Mouse (Mus musculus) left cerebral cortex, postnatal 4 days (tissue): ENCODE measurements around the gene Runx1. TPM values are rescaled to one million over a fixed set of nuclear protein-coding genes. Genes with fewer than 3 reads are reported as not detected.

ENCODE experiments used
- DNase-seq: peaks from one replicate; pipeline ENCODE4 v3.0.0-alpha.2; 2022
- intact Hi-C: fragments of 180-260 bp; cut with DNase I; formaldehyde crosslinking; loops from one replicate; pipeline ENCODE4 v1.15.1; 2025
- total RNA-seq, 2 experiments: library from RNA; stranded (reverse); gene quantifications; 2 replicates each; pipeline ENCODE4 v1.2.3; 2021

Runx1 gene
- 1 to 10 TPM; 1.2 to 1.8 TPM for total RNA-seq

GRCm38 (mm10) chr16:92825908-92826650 is at the start of gene Runx1:
Runx1 (minus strand) TSS chr16:92826149.
- intact Hi-C loops: loop anchor here (10.0 kb wide), 1 partner anchor 121 kb away; no protein-coding TSS in a partner anchor
- DNase-seq: no peak

- intact Hi-C loops: no loop called here
- no peak for DNase-seq
Measured at GRCm38 (mm10) chr16:92874015-92874414, 48.1 kb upstream of the Runx1 start.

- intact Hi-C loops: no loop called here
- no peak for DNase-seq
Measured at GRCm38 (mm10) chr16:92871728-92872127, 45.8 kb upstream of the Runx1 start.

GRCm38 (mm10) chr16:92868550-92868949 is 42.6 kb upstream of the Runx1 start:
- intact Hi-C loops: no loop called here
- DNase-seq: no peak

- DNase-seq: no peak
- intact Hi-C loops: no loop called here
Measured at GRCm38 (mm10) chr16:92867261-92867935, 41.4 kb upstream of the Runx1 start.

- intact Hi-C loops: no loop called here
- no peak for DNase-seq
Measured at GRCm38 (mm10) chr16:92865314-92865713, 39.4 kb upstream of the Runx1 start.

GRCm38 (mm10) chr16:92864191-92864590 is 38.2 kb upstream of the Runx1 start:
- no peak for DNase-seq
- intact Hi-C loops: no loop called here

- intact Hi-C loops: no loop called here
- no peak for DNase-seq
Measured at GRCm38 (mm10) chr16:92863179-92863578, 37.2 kb upstream of the Runx1 start.

GRCm38 (mm10) chr16:92862430-92862829 is 36.5 kb upstream of the Runx1 start:
- intact Hi-C loops: no loop called here
- DNase-seq: no peak

- intact Hi-C loops: no loop called here
- no peak for DNase-seq
Measured at GRCm38 (mm10) chr16:92861571-92861970, 35.6 kb upstream of the Runx1 start.

GRCm38 (mm10) chr16:92860649-92861048 is 34.7 kb upstream of the Runx1 start:
- DNase-seq: no peak
- intact Hi-C loops: no loop called here

- intact Hi-C loops: no loop called here
- DNase-seq: no peak
Measured at GRCm38 (mm10) chr16:92856779-92857178, 30.8 kb upstream of the Runx1 start.

GRCm38 (mm10) chr16:92852276-92852675 is 26.3 kb upstream of the Runx1 start:
- intact Hi-C loops: no loop called here
- no peak for DNase-seq

GRCm38 (mm10) chr16:92850416-92850815 is 24.5 kb upstream of the Runx1 start:
- DNase-seq: no peak
- intact Hi-C loops: no loop called here

- intact Hi-C loops: no loop called here
- no peak for DNase-seq
Measured at GRCm38 (mm10) chr16:92847762-92848300, 21.9 kb upstream of the Runx1 start.

GRCm38 (mm10) chr16:92845244-92846225 is 19.6 kb upstream of the Runx1 start:
- intact Hi-C loops: no loop called here
- DNase-seq: peak; percentile 34

- no peak for DNase-seq
- intact Hi-C loops: no loop called here
Measured at GRCm38 (mm10) chr16:92838709-92839108, 12.8 kb upstream of the Runx1 start.

GRCm38 (mm10) chr16:92831341-92831740 is 5.4 kb upstream of the Runx1 start:
- DNase-seq: no peak
- intact Hi-C loops: no loop called here

GRCm38 (mm10) chr16:92830479-92830878 is 4.5 kb upstream of the Runx1 start:
- intact Hi-C loops: no loop called here
- DNase-seq: peak; percentile 41

GRCm38 (mm10) chr16:92828308-92828862 is 2.4 kb upstream of the Runx1 start:
- intact Hi-C loops: loop anchor here (10.0 kb wide), 1 partner anchor 124 kb away; no protein-coding TSS in a partner anchor
- no peak for DNase-seq
